In genomic region chr3:50014396-50014795, GRCm38 (mm10) we compare ENCODE assay signal across 10 mouse cellular contexts.
A peak's percentile ranks its signal among the peaks of the same experiment; 100 is the strongest.
DNase-seq lines count a peak whose midpoint lies in the region; ATAC-seq and TF ChIP-seq lines count a peak whose summit lies in the region.
"Had no signal": no experiment of that assay in that cellular context is flagged by ENCODE, and none has a peak within 500 bp of the region (broad histone marks: within the 10 kb centered on the region; RNA-seq: fewer than 3 reads in every experiment).

No protein-coding gene starts in this region.

- H3K4me2 ChIP-seq in midbrain, postnatal 0 days (ENCODE audit: low read depth, low read length, poor library complexity, severe bottlenecking) = no peak overlapping the region

- TF ChIP-seq CTCF in midbrain, postnatal 0 days (IDR thresholded peaks at IDR 0.05) = peak; percentile 39

- H3K4me1 ChIP-seq in midbrain, postnatal 0 days (ENCODE audit: insufficient read depth, low read length) = no peaks in the 10 kb centered on the region

- H3K36me3 ChIP-seq in midbrain, postnatal 0 days (ENCODE audit: insufficient read depth, low read length) = no peaks in the 10 kb centered on the region

- no peak overlapping the region for H3K9ac ChIP-seq in midbrain, postnatal 0 days (replicated peaks; ENCODE audit: low read length, poor library complexity, severe bottlenecking)

- H3K4me3 ChIP-seq in midbrain, postnatal 0 days (ENCODE audit: low read depth, low read length) = no peak overlapping the region
- H3K4me3 ChIP-seq: erythroblast, embryonic 14.5 days had no signal

- WGBS in midbrain, postnatal 0 days = 19% methylated on average over 4 of the region's 4 CpGs

- H3K27ac ChIP-seq in midbrain, postnatal 0 days (ENCODE audit: low read depth, low read length) = no peak overlapping the region

- H3K9me3 ChIP-seq in midbrain, postnatal 0 days (ENCODE audit: low read length) = no peaks in the 10 kb centered on the region

- no peaks in the 10 kb centered on the region for H3K27me3 ChIP-seq in midbrain, postnatal 0 days (ENCODE audit: insufficient read depth, low read length)

- DNase-seq in cerebellum, adult 11-12 months = peak; percentile 6
- no peak for DNase-seq in cerebellum, adult 11 months
- peak; percentile 58 to 74 for DNase-seq in cerebellum, postnatal 25 days
- DNase-seq in layer of hippocampus, adult 8-10 months (ENCODE audit: low spot score in 2 of 2) = peak; percentile 62 to 65
- DNase-seq in midbrain, postnatal 0 days (ENCODE audit: low spot score) = peak; percentile 95
- no peak for DNase-seq in thymus, postnatal 0 days (ENCODE audit: low spot score)
- DNase-seq in urinary bladder, adult 18-20 months (ENCODE audit: low spot score in 2 of 2) = no peak
- no peak for DNase-seq in spleen, postnatal 36 days (ENCODE audit: low spot score in 2 of 2)

- ATAC-seq in midbrain, postnatal 0 days (ENCODE audit: low FRiP score) = peak; percentile 62; the same call in 1 of the 2 replicates
- ATAC-seq: intestine, embryonic 16.5 days had no signal

Comparison
In these comparisons a context has a peak if more than half of its experiments do, and no peak if none do; other contexts are left out.
1. DNase-seq: peak in cerebellum, adult 11-12 months (single experiment), cerebellum, postnatal 25 days (2 of 2), layer of hippocampus, adult 8-10 months (2 of 2) and midbrain, postnatal 0 days (single experiment); none in cerebellum, adult 11 months (single experiment), thymus, postnatal 0 days (single experiment), urinary bladder, adult 18-20 months (0 of 2) and spleen, postnatal 36 days (0 of 2).